Mouse (Mus musculus) forebrain, embryonic 14.5 days (tissue): ENCODE measurements around the gene Fam43b. TPM values are rescaled to one million over a fixed set of nuclear protein-coding genes. Genes with fewer than 3 reads are reported as not detected.
A peak's percentile ranks its signal among the peaks of the same experiment; 100 is the strongest.

Source experiments
- ATAC-seq: fragments of 200-750 bp; cut with Nextera tagmentation; 2 replicates; pipeline ENCODE4 v1.8.0; 2017; ENCODE audit warnings: mild to moderate bottlenecking, moderate library complexity
- DNase-seq: peaks from one replicate; pipeline ENCODE4 v3.0.0-alpha.2; 2015; ENCODE audit warnings: low spot score
- H3K27ac ChIP-seq: fragments of 300-500 bp; sonication (generic); 2 replicates; pipeline ENCODE4 v1.5.1; 2014; ENCODE audit warnings: low read depth, mild to moderate bottlenecking, control low read depth, low read length, moderate library complexity
- H3K27me3 ChIP-seq: fragments of 300-500 bp; sonication (generic); replicated peaks from 2 replicates; pipeline ENCODE4 v1.6.1; 2014; ENCODE audit warnings: low read length, control low read depth, mixed read lengths; ENCODE audit not compliant: control insufficient read depth, insufficient read depth
- H3K36me3 ChIP-seq: fragments of 300-500 bp; sonication (generic); 2 replicates; pipeline ENCODE4 v1.6.1; 2014; ENCODE audit warnings: low read length, control low read depth; ENCODE audit not compliant: control insufficient read depth, insufficient read depth
- H3K4me1 ChIP-seq: fragments of 300-500 bp; sonication (generic); 2 replicates; pipeline ENCODE4 v1.6.1; 2014; ENCODE audit warnings: antibody characterized with exemption, low read length, control low read depth; ENCODE audit not compliant: control insufficient read depth, insufficient read depth
- H3K4me2 ChIP-seq: fragments of 300-500 bp; sonication (generic); 2 replicates; pipeline ENCODE4 v1.6.1; 2014; ENCODE audit warnings: mild to moderate bottlenecking, control low read depth, low read length
- H3K4me3 ChIP-seq: fragments of 300-500 bp; sonication (generic); 2 replicates; pipeline ENCODE4 v1.5.1; 2014; ENCODE audit warnings: low read depth, low read length, control low read depth
- H3K9ac ChIP-seq: fragments of 300-500 bp; sonication (generic); 2 replicates; pipeline ENCODE4 v1.6.1; 2014; ENCODE audit warnings: mild to moderate bottlenecking, low read length, control low read depth, moderate library complexity
- H3K9me3 ChIP-seq: fragments of 300-500 bp; sonication (generic); replicated peaks from 2 replicates; pipeline ENCODE4 v1.6.1; 2016; ENCODE audit warnings: low read length, control low read depth, mixed read lengths; ENCODE audit not compliant: control insufficient read depth
- WGBS: fragments of 180-500 bp; shearing (Covaris S2); extraction: QIAGEN DNeasy Blood & Tissue Kit; methylation state at CpG from one replicate; pipeline ENCODE4 v1.1.7; 2014; 5-methylcytosine and 5-hydroxymethylcytosine counted together
- polyA plus RNA-seq: library from polyadenylated mRNA; unstranded; fragments of >200 nt; fragmentation: Nextera tagmentation; extraction: Ambion mirVana; gene quantifications from 2 replicates; pipeline ENCODE4 v1.2.1, GENCODE M21; 2014

The Fam43b gene
- polyA plus RNA-seq, 1 experiment from 2014 or later = 1.8 TPM

DNA sequence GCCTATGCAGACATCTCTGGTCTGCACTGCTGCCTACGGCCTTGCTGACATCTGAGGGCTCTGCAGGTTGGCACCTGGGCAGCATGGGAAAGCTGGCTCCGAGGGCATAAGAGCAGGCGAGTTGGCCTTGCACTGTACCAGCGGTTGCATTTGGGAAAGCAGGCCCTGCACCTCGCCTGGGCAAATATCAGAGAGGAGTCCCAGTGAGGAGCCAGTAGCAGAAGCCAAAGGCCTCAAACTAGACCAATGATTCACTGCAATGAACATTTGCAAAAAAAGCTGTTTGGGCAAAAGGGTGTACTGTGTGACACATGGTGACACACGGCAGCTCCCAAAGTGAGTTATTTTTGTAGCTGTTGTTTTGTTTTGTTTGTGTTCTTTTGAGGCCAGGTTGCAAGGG is 28.7 kb upstream of the Fam43b start:
- Histone ChIP-seq H3K27ac (no peak overlapping the region), H3K9ac (no peak overlapping the region), H3K9me3 (no peaks in the 10 kb centered on the region), H3K4me1 (no peaks in the 10 kb centered on the region), H3K27me3 (no peaks in the 10 kb centered on the region), H3K4me3 (no peak overlapping the region), H3K4me2 (no peak overlapping the region), H3K36me3 (no peaks in the 10 kb centered on the region)
- 78% methylated on average over 6 of the region's 6 CpGs for WGBS
- no peak for ATAC-seq
- DNase-seq = no peak

DNA sequence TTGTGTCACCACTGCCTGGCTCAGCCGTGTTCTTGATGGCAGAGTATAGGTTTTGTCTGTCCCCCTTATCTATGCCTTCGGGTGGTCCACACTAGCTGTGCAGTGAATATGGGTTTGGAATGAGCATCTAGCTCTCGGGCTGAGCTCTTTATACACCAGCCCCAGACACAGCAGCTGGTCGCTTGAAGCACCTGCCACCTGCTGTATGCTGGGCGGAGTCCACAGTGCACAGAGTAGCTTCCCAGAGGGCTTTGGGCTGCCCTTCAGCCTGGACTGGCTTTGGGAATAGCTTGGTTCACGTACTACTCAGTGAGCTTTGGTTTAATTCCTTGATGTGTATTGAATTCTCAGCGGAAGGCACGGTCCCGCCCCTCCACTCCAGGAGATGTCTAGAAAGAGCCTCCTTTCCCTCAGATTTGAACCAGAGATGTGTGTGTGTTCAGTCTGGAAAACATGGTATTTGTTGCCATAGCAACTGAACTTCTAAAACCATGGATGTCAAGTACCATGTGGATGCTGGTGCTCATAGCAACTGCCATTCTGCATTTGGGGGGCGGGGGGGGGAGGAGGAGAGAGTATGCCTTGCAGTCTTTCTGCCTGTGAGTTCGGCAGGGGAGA is 22.1 kb upstream of the Fam43b start:
- Histone ChIP-seq H3K36me3 (no peaks in the 10 kb centered on the region), H3K4me3 (no peak overlapping the region), H3K4me1 (peaks cover 3% of the 10 kb centered on the region; the same call in 1 of the 2 replicates), H3K9ac (no peak overlapping the region), H3K27ac (no peak overlapping the region), H3K4me2 (no peak overlapping the region), H3K27me3 (no peaks in the 10 kb centered on the region), H3K9me3 (no peaks in the 10 kb centered on the region)
- no peak for ATAC-seq
- peak; percentile 47 for DNase-seq
- WGBS = 53% methylated on average over 11 of the region's 11 CpGs

DNA sequence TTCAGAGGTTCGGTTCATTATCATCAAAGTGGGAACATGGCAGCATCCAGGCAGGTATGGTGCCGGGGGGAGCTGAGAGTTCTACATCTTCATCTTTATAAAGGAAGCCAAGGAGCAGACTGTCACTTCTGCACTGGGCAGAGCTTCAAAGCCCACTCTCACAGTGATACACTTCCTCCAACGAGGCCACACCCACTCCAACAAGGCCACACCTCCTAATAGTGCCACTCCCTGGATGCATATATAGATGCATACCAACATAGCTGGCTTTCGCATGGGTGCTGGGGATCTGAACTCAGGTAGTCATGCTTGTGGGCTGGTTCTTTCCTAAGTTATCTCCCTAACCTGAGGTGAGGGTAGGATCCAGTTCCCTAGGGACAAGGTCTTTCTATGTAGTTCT is 21.6 kb upstream of the Fam43b start:
- Histone ChIP-seq H3K27ac (no peak overlapping the region), H3K4me2 (no peak overlapping the region), H3K36me3 (no peaks in the 10 kb centered on the region), H3K4me3 (no peak overlapping the region), H3K9me3 (no peaks in the 10 kb centered on the region), H3K4me1 (peaks cover 3% of the 10 kb centered on the region; the same call in 1 of the 2 replicates), H3K9ac (no peak overlapping the region), H3K27me3 (no peaks in the 10 kb centered on the region)
- DNase-seq (no peak), ATAC-seq (no peak)
- WGBS = 81% methylated on average over 4 of the region's 4 CpGs

GRCm38 (mm10) chr4:138416414-138416813 is 20.1 kb upstream of the Fam43b start:
- H3K9me3 ChIP-seq = no peaks in the 10 kb centered on the region
- H3K36me3 ChIP-seq = no peaks in the 10 kb centered on the region
- no peak overlapping the region for H3K27ac ChIP-seq
- H3K4me1 ChIP-seq = peaks cover 3% of the 10 kb centered on the region; the same call in 1 of the 2 replicates
- no peak overlapping the region for H3K9ac ChIP-seq
- H3K4me2 ChIP-seq = no peak overlapping the region
- ATAC-seq = no peak
- no peak for DNase-seq
- H3K4me3 ChIP-seq = no peak overlapping the region
- WGBS = 53% methylated on average over 5 of the region's 5 CpGs
- H3K27me3 ChIP-seq = no peaks in the 10 kb centered on the region

GRCm38 (mm10) chr4:138415991-138416390 is 19.7 kb upstream of the Fam43b start:
- no peak overlapping the region for H3K4me2 ChIP-seq
- H3K4me3 ChIP-seq = no peak overlapping the region
- H3K27me3 ChIP-seq = no peaks in the 10 kb centered on the region
- no peak overlapping the region for H3K27ac ChIP-seq
- no peak overlapping the region for H3K9ac ChIP-seq
- WGBS = 82% methylated on average over 3 of the region's 3 CpGs
- no peaks in the 10 kb centered on the region for H3K9me3 ChIP-seq
- no peak for ATAC-seq
- no peak for DNase-seq
- H3K36me3 ChIP-seq = no peaks in the 10 kb centered on the region
- H3K4me1 ChIP-seq = peaks cover 3% of the 10 kb centered on the region; the same call in 1 of the 2 replicates

DNA sequence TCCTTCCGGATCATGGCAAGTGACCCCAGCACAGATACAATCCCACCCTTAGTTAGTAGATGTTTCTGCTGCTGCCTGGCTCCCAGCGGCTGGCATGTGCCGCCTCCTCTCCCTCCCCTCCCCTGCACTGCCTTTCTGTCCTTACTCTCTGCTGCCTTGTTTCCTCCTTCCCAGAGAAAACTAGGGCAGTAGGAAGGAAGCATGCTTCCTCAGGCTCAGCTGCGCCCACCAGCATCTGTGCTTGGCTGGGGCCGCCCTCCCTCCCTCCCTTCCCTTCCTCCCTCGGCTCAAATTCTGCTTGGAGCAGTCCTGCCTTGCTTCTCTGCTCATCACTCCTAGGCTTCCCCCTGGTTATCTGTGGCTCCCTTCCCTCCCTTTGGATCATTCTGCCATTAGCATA is 18.4 kb upstream of the Fam43b start:
- no peak overlapping the region for H3K9ac ChIP-seq
- ATAC-seq (no peak), DNase-seq (peak; percentile 24)
- no peaks in the 10 kb centered on the region for H3K27me3 ChIP-seq
- H3K4me2 ChIP-seq = no peak overlapping the region
- H3K4me3 ChIP-seq = no peak overlapping the region
- no peaks in the 10 kb centered on the region for H3K9me3 ChIP-seq
- WGBS = 29% methylated on average over 5 of the region's 6 CpGs
- no peaks in the 10 kb centered on the region for H3K36me3 ChIP-seq
- peaks cover 3% of the 10 kb centered on the region; the same call in 1 of the 2 replicates for H3K4me1 ChIP-seq
- H3K27ac ChIP-seq = no peak overlapping the region

- no peaks in the 10 kb centered on the region for H3K4me1 ChIP-seq
- DNase-seq = no peak
- H3K27me3 ChIP-seq = no peaks in the 10 kb centered on the region
- H3K27ac ChIP-seq = no peak overlapping the region
- H3K4me2 ChIP-seq = no peak overlapping the region
- H3K36me3 ChIP-seq = no peaks in the 10 kb centered on the region
- 62% methylated on average over 7 of the region's 7 CpGs for WGBS
- ATAC-seq = no peak
- H3K4me3 ChIP-seq = no peak overlapping the region
- H3K9me3 ChIP-seq = no peaks in the 10 kb centered on the region
- no peak overlapping the region for H3K9ac ChIP-seq
These were observed 15.3 kb upstream of the Fam43b start for GRCm38 (mm10) chr4:138411504-138412121.

GRCm38 (mm10) chr4:138411011-138411410 is 14.7 kb upstream of the Fam43b start:
- ATAC-seq (no peak), DNase-seq (no peak)
- WGBS = 19% methylated on average over 5 of the region's 5 CpGs
- no peak overlapping the region for H3K4me3 ChIP-seq
- no peaks in the 10 kb centered on the region for H3K4me1 ChIP-seq
- H3K9ac ChIP-seq = no peak overlapping the region
- no peak overlapping the region for H3K4me2 ChIP-seq
- no peaks in the 10 kb centered on the region for H3K27me3 ChIP-seq
- no peak overlapping the region for H3K27ac ChIP-seq
- no peaks in the 10 kb centered on the region for H3K9me3 ChIP-seq
- H3K36me3 ChIP-seq = no peaks in the 10 kb centered on the region

- ATAC-seq = no peak
- Histone ChIP-seq H3K27ac (no peak overlapping the region), H3K4me3 (no peak overlapping the region), H3K9ac (no peak overlapping the region), H3K27me3 (no peaks in the 10 kb centered on the region; the same call in 1 of the 2 replicates), H3K36me3 (no peaks in the 10 kb centered on the region), H3K4me2 (no peak overlapping the region), H3K4me1 (no peaks in the 10 kb centered on the region), H3K9me3 (no peaks in the 10 kb centered on the region)
- 82% methylated on average over 12 of the region's 13 CpGs for WGBS
- no peak for DNase-seq
These were observed 11.3 kb upstream of the Fam43b start for GRCm38 (mm10) chr4:138407479-138408194.
